ENCODE assay signal across 8 mouse cellular contexts in genomic region chr15:28024031-28024964, GRCm38 (mm10). TPM values are rescaled to one million over a fixed set of nuclear protein-coding genes. Genes with fewer than 3 reads are reported as not detected.
A peak's percentile ranks its signal among the peaks of the same experiment; 100 is the strongest.
DNase-seq lines count a peak whose midpoint lies in the region; ATAC-seq and TF ChIP-seq lines count a peak whose summit lies in the region.

No protein-coding gene starts in this region.

- H3K36me3 ChIP-seq in hindbrain, embryonic 16.5 days (ENCODE audit: control insufficient read depth, insufficient read depth, low read length): no peaks in the 10 kb centered on the region
- H3K36me3 ChIP-seq in macrophage (ENCODE audit: inconsistent target): no peaks in the 10 kb centered on the region

- peaks cover 53% of the 10 kb centered on the region for H3K79me2 ChIP-seq in macrophage (ENCODE audit: inconsistent target)

- peak overlapping the region; percentile 99 for H3K9ac ChIP-seq in hindbrain, embryonic 16.5 days (ENCODE audit: low read depth, low read length)

- intact Hi-C loops in gastrocnemius, adult 2 months (cut with DNase I): no loop called here

- peak overlapping the region; percentile 95 for H3K4me3 ChIP-seq in gastrocnemius, adult 2 months
- peak overlapping the region; percentile 72 for H3K4me3 ChIP-seq in hindbrain, embryonic 16.5 days (ENCODE audit: low read length)
- peak overlapping the region; percentile 52 for H3K4me3 ChIP-seq in macrophage (ENCODE audit: inconsistent target)

- ATAC-seq in hindbrain, embryonic 16.5 days: peak; percentile 46

- H3K27ac ChIP-seq in gastrocnemius, adult 2 months: peak overlapping the region; percentile 89
- H3K27ac ChIP-seq in hindbrain, embryonic 16.5 days (ENCODE audit: low read depth, low read length): peak overlapping the region; percentile 100
- peak overlapping the region; percentile 32 for H3K27ac ChIP-seq in macrophage

- TF ChIP-seq CTCF in gastrocnemius, adult 2 months (IDR thresholded peaks at IDR 0.05): peak; percentile 21; the same call in 1 of the 2 replicates

- under 1% methylated on average over 75 of the region's 81 CpGs for WGBS in hindbrain, embryonic 16.5 days
- WGBS in macrophage (ENCODE audit: missing documents): 2% methylated on average over 77 of the region's 81 CpGs

- peak overlapping the region; percentile 74 for H3K4me2 ChIP-seq in hindbrain, embryonic 16.5 days (ENCODE audit: low read length)

- peaks cover 40% of the 10 kb centered on the region for H3K4me1 ChIP-seq in hindbrain, embryonic 16.5 days (ENCODE audit: control insufficient read depth, insufficient read depth, low read depth, low read length)

- H3K9me3 ChIP-seq in hindbrain, embryonic 16.5 days (ENCODE audit: control insufficient read depth, low read length): no peaks in the 10 kb centered on the region

- no peaks in the 10 kb centered on the region for H3K27me3 ChIP-seq in hindbrain, embryonic 16.5 days (replicated peaks; ENCODE audit: control insufficient read depth, insufficient read depth, low read length)

- DNase-seq in R1 (ENCODE audit: low read depth, low spot score): peak; percentile 21
- DNase-seq in cerebellum, postnatal 14 days: peak; percentile 73 to 75
- DNase-seq in gastrocnemius, adult 2 months: peak; percentile 87
- peak; percentile 28 to 35 for DNase-seq in left cerebral cortex, adult 9 months (ENCODE audit: low spot score in 2 of 2)
- peak; percentile 44 to 58 for DNase-seq in right cerebral cortex, adult 2 months (ENCODE audit: low spot score in 2 of 2)
- peak; percentile 79 for DNase-seq in urinary bladder, postnatal 14 days (ENCODE audit: low spot score)

RNA-seq across cellular contexts. Expression of gene Trio, which starts 1.4 kb away (rescaled TPM):
- 10 to 100 TPM; 35.3 to 43.2 TPM for total RNA-seq in gastrocnemius, adult 2 months (2021)
- polyA plus RNA-seq in hindbrain, embryonic 16.5 days (2015; fragmentation: Nextera tagmentation; extraction: Ambion mirVana): 31.1 and 32.0 TPM in 2 replicates
- total RNA-seq in macrophage (2018; cell fraction: chromatin; rRNA removed): 1,000 to 10,000 TPM in 2 of 26 experiments, 100 to 1,000 TPM in 24; 317 to 1,205 (median 516) TPM
- total RNA-seq in macrophage (2018; cell fraction: cytosol; rRNA removed): 10 to 100 TPM; 29.2 to 82.8 (median 51.9) TPM
- total RNA-seq in macrophage (2018; cell fraction: nucleus; rRNA removed): 100 to 1,000 TPM; 134 to 649 (median 234) TPM
- polyA plus RNA-seq in macrophage (2018): 32.7 to 38.3 TPM (median 37.4 TPM) in 3 replicates

Comparison
In these comparisons a context has a peak if more than half of its experiments do, and no peak if none do; other contexts are left out.
1. Peak in every context shown above with its lines: DNase-seq, ATAC-seq, H3K4me3 ChIP-seq and H3K27ac ChIP-seq.
2. DNase-seq: peak in every context shown above with its lines; median percentile 87 in gastrocnemius, adult 2 months; 79 in urinary bladder, postnatal 14 days; 74 in cerebellum, postnatal 14 days; 51 in right cerebral cortex, adult 2 months; 32 in left cerebral cortex, adult 9 months; 21 in R1.
3. H3K27ac ChIP-seq: peak in every context shown above with its lines; median percentile 100 in hindbrain, embryonic 16.5 days; 89 in gastrocnemius, adult 2 months; 32 in macrophage.